Mouse (Mus musculus): Measurements from ENCODE around the gene Hemgn. TPM values are rescaled to one million over a fixed set of nuclear protein-coding genes. Genes with fewer than 3 reads are reported as not detected.

Hemgn gene
- total RNA-seq, 2 experiments from 2014 or later = not detected

GRCm38 (mm10) chr4:46417491-46417890, 4.2 kb upstream of the Hemgn start:
- DNase-seq (ENCODE audit: low spot score in 2 of 2) = no peak

- DNase-seq (ENCODE audit: low spot score in 2 of 2) = no peak
These were observed 1.2 kb downstream of the Hemgn start for GRCm38 (mm10) chr4:46412113-46412512.

DNA sequence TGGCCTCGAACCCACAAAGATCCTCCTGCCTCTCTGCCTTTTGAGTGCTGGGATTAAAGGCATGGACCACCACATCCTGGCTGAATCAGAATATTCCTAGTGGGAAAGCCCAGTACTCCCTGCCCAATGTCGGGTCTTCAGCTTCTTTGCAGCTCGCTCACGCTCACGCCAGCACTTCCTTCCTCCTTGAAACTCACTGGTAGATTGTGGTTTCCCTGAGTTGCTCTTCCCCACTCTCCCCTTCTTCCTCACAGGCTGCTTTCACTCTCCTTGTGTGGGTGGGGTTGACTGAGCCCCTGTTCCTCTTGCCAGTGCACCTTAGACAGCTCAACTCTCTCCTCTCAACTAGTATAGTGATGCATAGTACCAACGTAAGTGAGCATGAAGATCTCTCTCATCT, 1.8 kb downstream of the Hemgn start:
- no peak for DNase-seq (ENCODE audit: low spot score in 2 of 2)

DNA sequence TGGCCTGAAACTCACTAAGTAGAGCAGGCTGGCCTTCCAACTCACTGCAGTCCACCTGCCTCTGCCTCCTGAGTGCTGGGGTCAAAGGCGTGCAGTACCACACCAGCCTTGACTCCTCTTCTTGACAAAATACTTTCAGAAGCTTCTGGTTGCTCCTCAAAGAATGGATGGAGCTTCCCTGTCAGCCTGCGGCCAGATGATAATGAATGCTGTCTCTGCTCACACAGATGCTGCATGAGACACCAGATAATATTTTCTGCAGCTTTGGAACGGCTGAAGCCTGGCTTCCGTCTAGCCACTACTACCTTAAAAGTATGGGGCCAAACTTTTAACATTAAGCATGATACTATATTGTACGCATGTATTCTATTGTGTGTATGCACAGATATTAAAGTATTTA, 2.6 kb downstream of the Hemgn start:
- DNase-seq (ENCODE audit: low spot score in 2 of 2) = no peak

- DNase-seq (ENCODE audit: low spot score in 2 of 2) = no peak
These were observed 6.2 kb downstream of the Hemgn start for GRCm38 (mm10) chr4:46406966-46407703.

DNA sequence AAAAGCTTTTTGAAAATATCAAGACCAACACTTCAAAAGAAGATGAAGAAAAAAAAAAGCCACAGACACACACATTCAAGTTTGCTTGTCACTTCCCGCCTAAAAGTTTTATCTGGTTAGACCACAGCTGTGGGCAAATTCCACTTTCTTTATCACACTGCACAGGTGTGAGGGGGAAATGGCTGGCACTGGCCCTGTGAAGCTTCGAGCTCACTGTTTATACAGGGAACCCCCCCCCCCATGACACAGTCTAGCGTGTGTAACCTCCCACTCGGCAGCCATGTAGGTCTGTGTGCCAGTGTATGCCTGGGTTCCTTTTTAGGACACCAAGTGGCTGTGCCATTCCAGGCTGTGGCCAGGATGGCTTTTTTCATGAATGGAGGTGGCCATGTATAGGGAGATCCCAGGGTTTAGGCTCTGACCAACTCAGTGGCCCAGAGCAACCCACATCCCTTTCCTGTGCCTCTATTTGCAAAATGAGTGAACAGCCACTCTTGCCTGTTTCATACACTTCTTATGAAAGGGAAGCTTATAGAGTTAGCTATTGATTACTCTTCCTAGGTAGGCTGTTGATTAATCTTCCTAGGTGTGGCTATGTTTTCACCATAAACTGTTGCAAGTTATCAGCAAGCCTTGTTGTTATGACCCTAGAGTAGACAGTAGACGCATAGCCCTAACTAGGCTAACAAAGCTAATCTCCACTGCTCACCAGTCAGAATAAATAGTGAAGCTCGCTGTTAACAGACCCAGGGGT, 9.1 kb downstream of the Hemgn start:
- no peak for DNase-seq (ENCODE audit: low spot score in 2 of 2)

- no peak for DNase-seq (ENCODE audit: low spot score in 2 of 2)
These were observed 14.5 kb downstream of the Hemgn start for GRCm38 (mm10) chr4:46398839-46399238.

- DNase-seq (ENCODE audit: low spot score in 2 of 2) = no peak
These were observed 17.6 kb downstream of the Hemgn start for GRCm38 (mm10) chr4:46395736-46396135.

GRCm38 (mm10) chr4:46394388-46394787, 18.9 kb downstream of the Hemgn start:
- no peak for DNase-seq (ENCODE audit: low spot score in 2 of 2)

DNA sequence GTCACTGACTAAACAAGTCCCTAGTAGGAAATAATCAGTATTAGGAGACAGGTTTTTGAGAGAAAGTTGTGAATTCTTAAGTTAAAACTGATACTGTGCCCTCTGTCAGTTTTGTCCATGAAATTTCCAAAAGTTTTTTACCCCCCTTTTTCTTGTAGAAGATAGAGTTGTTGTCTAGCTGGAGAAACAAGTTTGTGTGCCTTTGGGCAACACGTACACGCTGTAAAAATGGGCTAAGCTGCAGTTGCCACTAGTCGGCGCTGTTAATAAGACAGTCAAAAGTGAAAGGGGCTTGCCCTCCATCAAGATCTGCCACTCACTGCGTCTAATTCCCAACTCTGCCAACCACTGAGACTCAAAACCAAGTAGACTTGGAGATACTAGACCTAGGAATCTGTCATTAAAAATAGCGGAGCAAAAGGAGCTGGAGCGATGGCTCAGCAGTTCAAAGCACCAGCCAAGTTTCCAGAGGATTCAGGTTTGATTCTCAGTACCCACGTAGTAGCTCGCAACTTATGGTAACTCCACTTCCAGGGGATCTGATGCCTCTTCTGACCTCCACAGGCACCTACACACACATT, 22.8 kb downstream of the Hemgn start:
- DNase-seq (ENCODE audit: low spot score in 2 of 2) = peak; percentile 77 to 86

DNA sequence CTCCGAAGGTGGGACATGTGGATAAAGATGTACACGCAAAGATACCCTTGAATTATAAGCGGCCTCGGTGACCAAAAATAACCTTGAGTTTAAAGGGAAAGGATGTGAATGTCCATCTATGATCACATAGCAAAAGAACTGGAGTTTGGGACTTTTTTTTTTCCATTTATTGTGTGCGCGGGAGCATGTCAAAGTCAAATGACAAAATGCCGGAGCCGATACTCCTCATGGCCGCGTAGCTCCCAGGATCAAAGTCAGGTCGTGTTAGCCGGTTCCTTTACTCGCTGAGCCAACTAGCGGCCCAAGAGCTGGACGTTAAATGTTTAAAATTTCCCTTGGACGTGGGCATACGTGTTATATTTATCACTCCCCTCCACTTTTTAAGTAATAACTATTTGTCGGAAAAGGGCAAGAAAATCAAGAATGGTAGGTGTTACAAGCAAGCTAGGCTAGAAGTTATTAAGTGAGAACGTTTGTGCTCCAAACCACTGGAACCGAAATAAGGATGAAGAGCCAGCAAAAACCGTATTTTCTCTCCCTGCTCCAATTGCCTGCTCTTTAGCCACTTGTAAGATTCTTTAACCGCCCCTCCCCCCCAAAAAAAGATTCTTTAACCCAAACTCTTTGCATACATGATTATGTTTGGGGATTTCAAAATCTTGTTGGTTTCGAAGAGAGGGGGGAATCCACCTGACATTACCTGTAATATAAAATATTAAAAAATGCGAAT, 23.5 kb downstream of the Hemgn start:
- DNase-seq (ENCODE audit: low spot score in 2 of 2) = no peak

GRCm38 (mm10) chr4:46389013-46389611, 24.2 kb downstream of the Hemgn start, which contains the start of gene Trmo:
Gene Trmo, minus strand, starts transcription at chr4:46389437.
- peak; percentile 97 for DNase-seq (ENCODE audit: low spot score in 2 of 2)

DNA sequence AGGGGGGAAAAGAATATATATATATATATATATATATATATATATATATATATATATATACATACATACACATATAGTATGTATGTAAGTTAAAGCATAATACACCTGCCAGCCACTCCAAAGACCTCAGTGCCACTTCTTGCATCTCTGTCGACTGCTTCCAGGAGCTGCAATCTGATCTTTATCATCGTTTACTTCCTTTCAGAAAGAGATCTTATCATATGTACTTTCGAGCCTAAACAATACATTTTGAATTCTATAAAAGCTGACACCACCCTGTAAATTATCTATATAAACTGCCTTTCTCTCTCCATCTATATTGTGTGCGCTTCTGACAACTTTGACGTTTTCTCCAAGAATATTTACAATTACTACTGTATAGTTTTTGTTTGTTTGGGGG, 24.8 kb downstream of the Hemgn start:
- DNase-seq (ENCODE audit: low spot score in 2 of 2) = no peak

- peak; percentile 72 to 83 for DNase-seq (ENCODE audit: low spot score in 2 of 2)
These were observed 38.4 kb downstream of the Hemgn start for GRCm38 (mm10) chr4:46374869-46375368.

DNA sequence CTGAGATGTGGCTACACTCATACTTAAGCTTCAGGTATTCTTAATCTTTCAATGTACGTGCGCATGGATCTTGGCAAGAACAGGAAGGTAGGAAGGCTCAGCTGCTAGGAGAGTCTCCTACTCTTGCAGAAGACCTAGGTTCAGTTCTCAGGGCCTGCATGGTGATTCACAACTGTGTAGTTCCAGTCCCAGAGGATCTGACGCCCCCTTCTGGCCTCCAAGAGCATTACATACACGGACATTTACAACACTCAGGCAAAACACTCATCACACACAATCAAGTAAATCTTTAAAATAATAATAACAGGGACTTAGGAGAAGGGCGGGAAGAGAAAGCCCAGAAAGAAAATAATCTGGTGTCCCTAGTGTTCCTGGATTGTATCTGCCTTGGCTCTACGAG, 38.9 kb downstream of the Hemgn start:
- no peak for DNase-seq (ENCODE audit: low spot score in 2 of 2)

DNA sequence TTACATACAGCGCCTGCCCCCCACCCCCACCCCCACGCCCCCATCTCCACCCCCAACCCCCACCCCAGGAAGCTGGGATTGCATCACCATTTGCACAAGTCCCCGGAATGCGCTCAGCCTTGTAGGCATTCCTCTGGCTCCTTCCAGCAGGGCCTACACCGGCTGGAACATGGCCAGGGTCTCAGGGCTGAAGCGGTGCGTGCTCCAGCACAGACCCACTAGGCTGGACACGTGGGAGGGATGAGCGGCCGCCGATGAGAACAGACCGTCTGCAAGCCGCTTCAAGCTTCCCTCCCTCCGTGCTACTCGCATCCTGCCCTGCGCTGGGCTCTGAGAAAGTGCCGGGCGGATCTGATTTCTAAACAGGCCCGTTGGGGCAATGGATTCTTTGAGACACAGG, 42.3 kb downstream of the Hemgn start:
- no peak for DNase-seq (ENCODE audit: low spot score in 2 of 2)

- DNase-seq (ENCODE audit: low spot score in 2 of 2) = no peak
These were observed 42.9 kb downstream of the Hemgn start for GRCm38 (mm10) chr4:46370406-46370805.

- no peak for DNase-seq (ENCODE audit: low spot score in 2 of 2)
These were observed 44.2 kb downstream of the Hemgn start for GRCm38 (mm10) chr4:46369070-46369469.

DNA sequence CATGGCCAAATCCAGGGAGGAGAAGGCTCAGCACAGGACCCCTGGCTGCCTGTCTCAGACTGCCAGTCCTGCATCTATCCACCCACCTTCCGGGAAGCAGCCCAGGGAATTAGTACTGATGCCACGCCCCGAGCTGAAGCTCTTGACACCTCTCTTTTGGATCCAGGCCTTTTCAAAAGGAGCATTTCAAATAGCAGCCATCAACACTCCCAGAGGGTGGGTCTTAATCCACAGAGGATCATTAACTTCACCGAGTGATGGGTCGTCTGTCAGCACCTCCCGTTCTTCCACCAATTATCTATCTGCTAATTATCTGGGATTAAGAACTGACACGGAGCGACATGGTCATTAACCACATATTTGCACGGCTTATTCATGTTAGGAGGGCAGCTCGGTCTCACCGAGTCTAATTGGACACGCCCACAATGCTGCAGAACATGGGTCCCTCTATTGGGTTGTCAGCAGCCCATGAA, 45.8 kb downstream of the Hemgn start:
- no peak for DNase-seq (ENCODE audit: low spot score in 2 of 2)

DNA sequence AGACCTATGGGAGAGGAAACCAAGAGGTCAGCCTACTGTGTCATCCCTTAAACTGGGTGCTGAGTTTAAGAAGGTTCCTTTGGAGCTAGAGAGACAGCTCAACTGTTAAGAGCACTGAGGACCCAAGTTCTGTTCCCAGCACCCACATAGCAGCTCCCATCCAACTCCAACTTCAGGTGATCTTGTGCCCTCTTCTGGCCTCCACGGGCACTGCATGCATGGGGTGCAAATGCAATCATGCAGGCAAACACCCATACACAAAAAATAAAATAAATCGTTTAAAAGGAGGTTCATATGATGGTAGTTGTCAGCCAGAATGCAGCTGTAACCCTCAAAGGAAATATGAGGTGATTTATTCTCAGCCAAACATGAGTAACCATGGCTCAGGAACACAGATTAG, 48.9 kb downstream of the Hemgn start:
- DNase-seq (ENCODE audit: low spot score in 2 of 2) = no peak

- no peak for DNase-seq (ENCODE audit: low spot score in 2 of 2)
These were observed 52.0 kb downstream of the Hemgn start for GRCm38 (mm10) chr4:46361258-46361657.

All from layer of hippocampus, postnatal 14 days (tissue).